Mouse (Mus musculus) liver, adult (tissue): Measurements from ENCODE around the gene Prrt3.

Experiments
- GATA4 ChIP-seq: IDR thresholded peaks from 2 replicates; pipeline ENCODE4 v1.6.1; 2014; ENCODE audit warnings: mild to moderate bottlenecking, low read length; ENCODE audit not compliant: insufficient replicate concordance

The Prrt3 gene

DNA sequence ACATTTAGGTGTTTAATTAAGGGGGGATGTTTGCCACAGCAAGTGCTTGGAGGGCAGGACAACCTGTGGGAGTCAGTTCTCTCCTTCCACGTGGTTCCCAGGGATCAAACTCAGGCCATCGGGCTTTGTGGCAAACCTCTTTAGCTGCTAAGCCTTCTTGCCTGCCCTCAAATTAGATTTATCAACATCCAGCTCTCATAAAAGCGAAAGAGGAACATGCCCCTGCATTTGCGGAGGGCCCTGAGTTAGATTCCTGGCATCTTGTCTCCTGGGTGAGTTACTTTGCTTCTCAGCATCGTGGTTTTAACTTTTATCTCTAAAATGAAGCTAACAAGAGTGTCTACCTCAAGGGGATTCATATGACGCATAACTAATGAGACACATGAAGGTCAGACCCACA lies 2.4 kb downstream of the Prrt3 start:
- no peak for TF ChIP-seq GATA4

DNA sequence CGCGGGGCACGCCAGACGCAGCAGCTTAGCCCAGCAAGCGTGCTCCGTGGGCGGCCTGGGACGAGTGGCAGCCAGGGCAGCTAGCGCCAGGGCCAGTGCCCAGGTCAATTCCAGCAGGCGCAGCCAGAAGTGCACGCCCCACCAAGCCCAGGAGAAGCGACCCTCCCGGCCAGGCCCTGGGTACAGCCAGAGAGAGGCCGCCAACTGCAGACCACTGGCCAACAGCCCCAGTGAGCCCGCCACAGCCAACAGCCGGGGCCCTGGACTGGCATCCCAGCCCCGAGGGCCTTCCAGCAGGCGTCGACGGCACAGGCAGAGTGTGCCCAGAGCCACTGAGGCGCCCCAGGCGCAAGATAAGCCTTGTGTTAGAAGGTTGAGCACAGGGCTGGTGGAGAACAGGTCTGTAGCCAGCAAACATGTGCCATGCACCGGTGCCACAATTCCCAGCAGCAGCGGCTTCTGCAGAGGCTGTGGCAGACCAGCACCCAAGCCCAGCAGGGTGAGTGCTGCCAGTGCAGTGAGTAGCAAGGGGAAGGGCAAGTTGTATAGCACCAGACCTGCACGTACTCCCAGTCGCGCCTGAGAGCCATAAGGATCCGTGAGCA lies 6.6 kb downstream of the Prrt3 start:
- TF ChIP-seq GATA4 = no peak

DNA sequence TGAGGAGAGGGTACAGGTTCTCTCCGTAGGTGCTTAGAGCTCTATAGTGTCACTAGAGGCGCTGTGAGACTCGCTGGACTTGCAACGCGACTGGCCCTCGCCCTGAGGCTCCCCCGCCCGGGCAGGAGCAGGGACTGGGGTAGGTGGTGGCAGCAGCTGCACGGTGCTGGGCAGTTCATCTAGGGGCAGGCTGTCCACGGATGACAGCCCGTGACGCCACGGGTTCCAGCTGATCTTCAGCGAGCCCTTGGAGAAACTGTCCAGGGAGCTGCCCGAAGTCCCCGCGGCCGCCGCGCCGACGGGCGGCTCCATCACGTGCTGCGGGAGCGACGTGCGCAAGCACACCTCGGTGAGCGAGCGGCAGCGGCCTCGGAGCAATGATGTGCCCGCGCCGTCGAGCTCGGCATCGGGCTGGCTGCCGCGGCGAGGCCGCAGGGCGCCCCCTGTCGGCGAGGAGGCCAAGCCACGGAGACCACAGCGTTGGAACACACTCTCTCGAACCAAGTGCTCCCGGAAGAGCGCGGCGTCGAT lies 7.4 kb downstream of the Prrt3 start:
- TF ChIP-seq GATA4 = no peak

DNA sequence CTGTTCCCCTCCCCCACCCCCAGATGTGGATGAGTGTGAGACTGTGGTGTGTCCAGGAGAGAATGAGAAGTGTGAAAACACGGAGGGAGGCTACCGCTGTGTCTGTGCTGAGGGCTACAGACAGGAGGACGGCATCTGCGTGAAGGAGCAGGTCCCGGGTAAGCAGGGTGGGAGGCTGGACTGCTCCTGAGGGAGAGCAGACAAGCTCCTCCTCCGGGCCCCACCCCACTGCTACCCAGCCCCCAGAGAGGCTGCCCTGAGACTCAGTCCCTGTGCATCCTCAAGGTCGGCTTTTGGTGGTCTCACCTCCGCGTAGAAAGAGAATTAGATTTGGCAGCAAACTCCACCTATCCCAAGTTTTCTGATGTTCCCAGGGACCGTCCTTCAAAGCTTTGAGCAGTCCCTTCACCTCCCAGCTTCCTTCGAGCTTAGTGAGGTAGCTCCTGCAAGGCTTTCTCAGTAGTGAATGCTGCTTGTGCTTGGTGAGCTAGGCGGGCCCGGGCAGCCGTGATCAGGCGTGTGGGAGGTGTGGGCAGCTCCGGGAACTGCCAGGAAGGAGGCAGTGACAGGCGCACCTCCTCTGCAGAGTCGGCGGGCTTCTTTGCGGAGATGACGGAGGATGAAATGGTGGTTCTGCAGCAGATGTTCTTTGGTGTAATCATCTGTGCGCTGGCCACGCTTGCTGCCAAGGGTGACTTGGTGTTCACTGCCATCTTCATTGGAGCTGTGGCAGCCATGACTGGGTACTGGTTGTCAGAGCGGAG lies 9.4 kb downstream of the Prrt3 start:
- TF ChIP-seq GATA4 = no peak

DNA sequence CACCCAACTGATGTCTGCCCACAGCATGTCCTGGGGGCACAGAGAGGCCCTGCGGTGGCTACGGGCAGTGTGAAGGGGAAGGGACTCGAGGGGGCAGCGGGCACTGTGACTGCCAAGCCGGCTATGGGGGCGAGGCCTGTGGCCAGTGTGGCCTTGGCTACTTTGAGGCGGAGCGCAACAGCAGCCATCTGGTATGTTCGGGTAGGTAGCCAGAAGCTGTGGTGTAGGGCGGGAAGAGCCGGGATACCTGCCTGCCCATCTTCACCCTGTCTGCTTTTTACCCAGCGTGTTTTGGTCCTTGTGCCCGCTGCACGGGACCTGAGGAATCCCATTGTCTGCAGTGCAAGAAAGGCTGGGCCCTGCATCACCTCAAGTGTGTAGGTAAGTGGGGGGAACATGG lies 12.3 kb downstream of the Prrt3 start:
- TF ChIP-seq GATA4 = no peak

DNA sequence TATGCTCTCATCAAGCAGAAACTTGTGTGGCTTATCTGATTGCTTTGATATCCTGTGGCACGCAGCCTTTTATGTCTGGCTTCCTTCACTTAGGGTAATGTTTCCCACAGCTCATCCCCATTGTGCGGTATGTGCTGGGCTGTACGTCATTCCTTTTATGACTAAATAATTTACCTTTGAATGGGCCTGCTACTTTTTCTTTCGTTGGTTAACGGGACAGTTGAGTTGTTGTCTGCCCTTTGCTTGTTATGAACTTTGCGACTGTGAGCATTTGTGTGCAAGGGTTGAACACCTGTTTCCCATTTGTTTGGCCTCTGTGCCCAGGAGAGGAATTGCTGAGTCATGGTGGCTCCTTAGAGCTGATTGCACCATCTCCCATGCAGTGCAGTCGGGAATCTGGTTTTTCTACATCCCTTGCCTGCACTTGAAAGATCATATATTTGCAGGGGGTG lies 14.6 kb downstream of the Prrt3 start:
- peak; percentile 13; the same call in 1 of the 2 replicates for TF ChIP-seq GATA4

DNA sequence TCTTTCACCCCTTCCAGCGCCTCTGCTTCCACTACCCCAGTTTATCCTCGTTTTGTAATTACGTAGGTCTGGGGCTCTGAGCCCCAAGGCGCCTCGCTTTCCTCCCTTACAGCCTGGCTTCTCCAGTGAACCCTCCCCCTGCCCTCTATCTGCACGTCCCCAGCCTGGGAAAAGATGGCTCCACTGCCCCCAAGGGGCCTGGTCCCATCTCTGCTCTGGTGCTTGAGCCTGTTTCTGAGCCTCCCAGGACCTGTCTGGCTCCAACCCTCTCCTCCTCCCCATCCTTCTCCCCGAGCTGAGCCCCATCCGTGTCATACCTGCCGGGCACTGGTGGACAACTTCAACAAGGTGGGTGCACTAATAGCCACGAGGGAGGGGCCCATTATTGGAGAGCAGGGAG lies 18.0 kb downstream of the Prrt3 start:
- no peak for TF ChIP-seq GATA4

DNA sequence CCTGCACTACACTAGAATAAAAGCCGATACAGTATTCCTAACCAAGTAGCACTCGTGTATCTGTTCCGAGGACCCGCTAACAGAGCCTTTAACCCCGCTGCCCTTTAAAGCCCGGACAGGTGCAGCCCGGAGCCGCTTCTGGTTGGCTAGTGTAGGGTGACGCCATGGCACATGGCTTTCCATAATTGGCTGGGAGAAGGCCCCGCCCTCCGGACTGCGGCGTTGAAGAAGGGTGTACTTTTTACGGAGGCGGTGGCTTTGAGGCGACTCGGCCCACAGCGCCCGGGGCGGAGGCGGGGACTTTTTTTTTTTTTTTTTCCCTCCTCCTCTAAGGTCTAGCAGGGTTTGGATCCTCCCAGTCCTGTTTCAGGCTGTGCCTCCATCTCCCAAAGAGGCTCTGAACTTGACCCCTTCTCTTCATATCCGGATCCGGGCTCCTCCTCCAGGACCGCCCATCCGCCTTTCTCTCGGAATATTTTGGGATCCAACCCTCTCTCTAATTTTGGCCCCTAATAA lies 18.6 kb downstream of the Prrt3 start, which contains the start of gene Creld1:
Gene Creld1, plus strand, starts transcription at position 198 of the 516 bp plus-strand sequence.
- no peak for TF ChIP-seq GATA4

DNA sequence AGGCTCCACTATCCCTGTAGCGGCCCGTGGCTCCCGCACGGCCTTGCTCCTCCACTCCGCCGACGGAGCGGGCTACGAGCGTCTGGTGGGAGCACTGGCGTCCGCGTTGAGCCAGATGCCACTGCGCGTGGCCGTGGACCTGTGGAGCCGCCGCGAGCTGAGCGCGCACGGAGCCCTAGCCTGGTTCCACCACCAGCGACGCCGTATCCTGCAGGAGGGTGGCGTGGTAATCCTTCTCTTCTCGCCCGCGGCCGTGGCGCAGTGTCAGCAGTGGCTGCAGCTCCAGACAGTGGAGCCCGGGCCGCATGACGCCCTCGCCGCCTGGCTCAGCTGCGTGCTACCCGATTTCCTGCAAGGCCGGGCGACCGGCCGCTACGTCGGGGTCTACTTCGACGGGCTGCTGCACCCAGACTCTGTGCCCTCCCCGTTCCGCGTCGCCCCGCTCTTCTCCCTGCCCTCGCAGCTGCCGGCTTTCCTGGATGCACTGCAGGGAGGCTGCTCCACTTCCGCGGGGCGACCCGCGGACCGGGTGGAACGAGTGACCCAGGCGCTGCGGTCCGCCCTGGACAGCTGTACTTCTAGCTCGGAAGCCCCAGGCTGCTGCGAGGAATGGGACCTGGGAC lies 19.1 kb downstream of the Prrt3 start:
- no peak for TF ChIP-seq GATA4

DNA sequence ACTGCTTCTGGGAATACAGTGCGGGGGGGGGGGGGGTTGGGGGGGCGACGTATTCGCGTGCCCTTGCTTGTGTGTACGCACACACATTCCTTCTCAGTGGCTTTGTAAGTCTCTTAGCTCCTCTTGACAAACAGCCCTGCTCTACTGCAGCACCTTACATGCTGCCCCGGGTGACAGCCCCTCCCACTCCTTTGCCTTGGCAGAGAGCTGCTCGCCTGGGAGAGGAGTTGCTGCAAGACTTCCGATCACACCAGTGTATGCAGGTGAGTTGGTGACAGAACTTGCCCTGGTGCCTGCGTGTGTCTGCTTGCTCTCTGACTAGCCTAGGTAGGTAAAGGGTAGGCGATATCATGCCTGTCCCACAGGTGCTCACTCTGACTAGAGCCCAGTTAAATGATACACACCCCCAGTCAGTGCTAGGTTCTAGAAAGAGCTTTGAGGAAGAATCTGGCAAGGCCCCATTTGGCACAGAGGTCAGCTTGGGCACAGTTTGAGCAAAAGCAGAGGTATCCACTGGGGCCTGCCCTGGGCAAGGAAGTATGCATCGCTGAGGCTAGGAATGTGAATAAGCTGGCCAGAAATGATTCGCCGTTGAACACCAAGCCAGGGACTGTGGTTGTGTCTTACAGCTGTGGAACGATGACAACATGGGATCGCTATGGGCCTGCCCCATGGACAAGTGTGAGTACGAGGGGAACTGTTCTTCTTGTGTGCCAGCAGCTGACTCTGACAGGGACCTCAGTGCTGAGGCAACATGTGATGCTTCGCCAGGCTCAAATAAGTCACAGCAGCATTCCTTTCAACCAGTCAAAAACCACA lies 21.0 kb downstream of the Prrt3 start:
- no peak for TF ChIP-seq GATA4

DNA sequence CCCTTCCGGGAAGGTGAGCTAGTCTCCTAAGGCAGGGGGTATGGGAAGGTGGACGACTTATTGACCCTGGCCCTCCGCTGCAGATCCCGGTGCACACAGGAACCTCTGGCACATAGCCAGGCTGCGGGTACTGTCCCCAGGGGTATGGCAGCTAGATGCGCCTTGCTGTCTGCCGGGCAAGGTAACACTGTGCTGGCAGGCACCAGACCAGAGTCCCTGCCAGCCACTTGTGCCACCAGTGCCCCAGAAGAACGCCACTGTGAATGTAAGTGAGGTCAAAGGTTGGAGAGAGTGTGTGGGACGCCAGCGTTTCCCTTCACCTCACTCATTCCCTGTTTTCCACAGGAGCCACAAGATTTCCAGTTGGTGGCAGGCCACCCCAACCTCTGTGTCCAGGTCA lies 22.8 kb downstream of the Prrt3 start:
- no peak for TF ChIP-seq GATA4

DNA sequence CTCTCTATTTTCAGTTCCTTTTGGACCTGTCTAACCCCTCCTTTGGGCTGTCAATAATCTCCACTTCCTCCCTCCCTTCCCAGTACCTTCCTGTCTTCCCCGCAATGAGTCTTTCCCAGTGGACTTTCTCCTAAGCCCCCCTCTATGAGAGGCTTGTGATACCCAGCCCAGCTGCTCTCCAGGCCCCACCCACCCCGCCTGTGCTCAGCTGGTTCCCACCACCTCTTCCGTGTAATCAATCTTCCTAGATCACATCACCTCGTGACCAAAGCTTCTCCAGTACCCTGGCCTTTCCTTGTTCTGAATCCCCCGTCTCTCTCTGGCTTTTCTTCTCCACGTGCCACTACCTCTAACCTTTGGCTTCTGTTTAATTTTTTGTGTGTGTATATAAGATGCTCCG lies 24.4 kb downstream of the Prrt3 start:
- no peak for TF ChIP-seq GATA4

DNA sequence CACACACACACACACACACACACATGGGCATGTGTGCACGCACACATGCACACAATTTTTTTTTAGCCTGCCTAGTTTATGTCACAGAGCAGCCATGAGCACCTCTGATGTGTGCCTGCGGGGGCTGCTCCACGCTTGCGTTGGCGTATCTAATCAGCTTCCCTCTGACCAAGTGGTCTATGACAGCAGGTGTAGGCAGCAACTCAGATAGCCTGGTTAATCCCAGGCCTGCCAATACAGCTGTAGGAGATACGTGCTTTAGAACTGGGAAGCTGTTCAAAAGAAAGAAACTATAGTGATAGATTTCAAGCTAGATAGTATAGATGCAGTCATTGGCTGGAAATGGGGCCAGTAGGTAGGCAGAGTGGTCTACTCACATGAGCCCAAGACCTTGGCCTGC lies 28.0 kb downstream of the Prrt3 start:
- TF ChIP-seq GATA4 = no peak

DNA sequence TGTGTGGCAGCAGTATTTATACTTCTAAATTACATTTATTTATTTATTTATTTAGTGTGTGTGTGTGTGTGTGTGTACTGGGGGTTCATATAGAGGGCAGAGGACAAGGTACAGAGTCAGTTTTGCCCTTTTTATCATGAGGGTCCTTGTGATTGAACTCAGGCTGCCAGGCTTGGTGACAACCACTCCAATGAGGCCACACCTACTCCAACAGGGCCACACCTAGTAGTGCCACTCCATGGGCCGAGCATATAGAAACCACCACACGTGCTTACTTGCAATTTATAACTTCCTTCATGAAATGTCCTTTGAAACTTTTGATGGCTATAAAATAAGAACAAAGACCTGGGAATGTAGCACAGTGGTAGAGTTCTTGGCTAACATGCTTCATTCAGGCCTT lies 28.5 kb downstream of the Prrt3 start:
- TF ChIP-seq GATA4 = no peak

DNA sequence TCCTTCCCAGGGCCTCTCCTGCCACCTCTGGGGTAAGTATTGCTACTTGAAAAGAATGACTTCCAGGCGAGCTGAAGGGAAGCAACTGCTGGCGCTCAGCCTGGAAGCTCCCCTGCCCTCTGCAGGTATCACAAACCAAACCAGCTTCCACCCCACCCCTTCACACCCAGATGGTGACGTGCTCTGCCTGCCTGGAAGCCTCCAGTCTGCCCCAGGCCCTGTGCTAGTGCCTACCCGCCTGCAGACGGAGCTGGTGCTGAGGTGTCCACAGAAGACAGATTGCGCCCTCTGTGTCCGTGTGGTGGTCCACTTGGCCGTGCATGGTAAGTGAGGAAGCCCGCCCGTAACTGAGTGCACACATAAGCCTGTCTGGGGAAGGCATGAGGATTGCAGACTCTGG lies 29.7 kb downstream of the Prrt3 start:
- TF ChIP-seq GATA4 = no peak
